Mouse (Mus musculus) MEL (cell line): ENCODE results near the gene Exosc10.

Experiments used
- BHLHE40 ChIP-seq: IDR thresholded peaks from 2 replicates; pipeline ENCODE4 v1.6.1; 2012; ENCODE audit warnings: low read depth, mild to moderate bottlenecking, inconsistent platforms, low read length, improper control_type of control experiment, borderline replicate concordance
- CHD2 ChIP-seq: IDR thresholded peaks from 2 replicates; pipeline ENCODE4 v1.6.1; 2011; ENCODE audit warnings: low read length, improper control_type of control experiment
- CTCF ChIP-seq, 3 experiments: IDR thresholded peaks in 2 of 3; conservative IDR thresholded peaks in 1 of 3; 2 replicates each; pipeline ENCODE4 v1.5.1; 2011 to 2012; ENCODE audit warnings: low read length in 3 of 3, low read depth in 2 of 3, mild to moderate bottlenecking in 2 of 3, improper control_type of control experiment in 1 of 3, inconsistent platforms in 1 of 3, mixed read lengths in 1 of 3, moderate library complexity in 1 of 3; ENCODE audit not compliant: control insufficient read depth in 1 of 3, insufficient read depth in 1 of 3, poor library complexity in 1 of 3, severe bottlenecking in 1 of 3
- EP300 ChIP-seq, 2 experiments: IDR thresholded peaks; 2 replicates each; pipeline ENCODE4 v1.6.1; 2011; ENCODE audit warnings: improper control_type of control experiment in 2 of 2, low read length in 2 of 2, low read depth in 1 of 2, mild to moderate bottlenecking in 1 of 2
- GABPA ChIP-seq: IDR thresholded peaks from 2 replicates; pipeline ENCODE4 v1.6.1; 2012; ENCODE audit warnings: low read depth, mild to moderate bottlenecking, inconsistent platforms, low read length, improper control_type of control experiment, moderate library complexity
- JUND ChIP-seq: IDR thresholded peaks from 2 replicates; pipeline ENCODE4 v1.6.1; 2011; ENCODE audit warnings: low read depth, mild to moderate bottlenecking, improper control_type of control experiment, low read length
- MAFK ChIP-seq: IDR thresholded peaks from 2 replicates; pipeline ENCODE4 v1.6.1; 2011; ENCODE audit warnings: low read depth, mild to moderate bottlenecking, low read length, improper control_type of control experiment, borderline replicate concordance
- MAX ChIP-seq: IDR thresholded peaks from 2 replicates; pipeline ENCODE4 v1.6.1; 2011; ENCODE audit warnings: low read length, improper control_type of control experiment
- MAZ ChIP-seq: IDR thresholded peaks from 2 replicates; pipeline ENCODE4 v1.6.1; 2012; ENCODE audit warnings: low read depth, mild to moderate bottlenecking, inconsistent platforms, low read length, improper control_type of control experiment
- MYC ChIP-seq: IDR thresholded peaks from 2 replicates; pipeline ENCODE4 v1.6.1; 2011; ENCODE audit warnings: low read depth, mild to moderate bottlenecking, low read length, improper control_type of control experiment, moderate library complexity
- POLR2A ChIP-seq, 2 experiments: IDR thresholded peaks; 2 replicates each; pipeline ENCODE4 v1.6.1; 2011 to 2012; ENCODE audit warnings: low read length in 2 of 2, mild to moderate bottlenecking in 2 of 2, control low read depth in 1 of 2, improper control_type of control experiment in 1 of 2, low read depth in 1 of 2, moderate library complexity in 1 of 2; ENCODE audit not compliant: control insufficient read depth in 1 of 2, insufficient read depth in 1 of 2, poor library complexity in 1 of 2
- SMC3 ChIP-seq: IDR thresholded peaks from 2 replicates; pipeline ENCODE4 v1.6.1; 2011; ENCODE audit warnings: low read depth, low read length, improper control_type of control experiment
- ZKSCAN1 ChIP-seq: IDR thresholded peaks from 2 replicates; pipeline ENCODE4 v1.6.1; 2012; ENCODE audit warnings: low read depth, mild to moderate bottlenecking, inconsistent platforms, low read length, improper control_type of control experiment, moderate library complexity

GRCm38 (mm10) chr4:148602357-148603120 lies 44.3 kb downstream of the Exosc10 start, which contains the start of gene Masp2:
- no peak for TF ChIP-seq POLR2A (IDR thresholded peaks at IDR 0.05; ENCODE audit: control insufficient read depth in 1 of 2, insufficient read depth in 1 of 2, low read depth in 1 of 2, low read length in 2 of 2, poor library complexity in 1 of 2)
- TF ChIP-seq CHD2 = no peak
- TF ChIP-seq BHLHE40 = no peak
- TF ChIP-seq CTCF (IDR thresholded peaks at IDR 0.05 in 2 of 3, conservative IDR thresholded peaks at IDR 0.05 in 1 of 3; ENCODE audit: control insufficient read depth in 1 of 3, insufficient read depth in 1 of 3, low read depth in 2 of 3, low read length in 3 of 3, poor library complexity in 1 of 3, severe bottlenecking in 1 of 3) = no peak
- TF ChIP-seq MYC = no peak
- TF ChIP-seq EP300 (IDR thresholded peaks at IDR 0.05; ENCODE audit: low read depth in 1 of 2, low read length in 2 of 2) = no peak
- no peak for TF ChIP-seq MAFK
- TF ChIP-seq MAX = no peak
- TF ChIP-seq JUND = no peak
- no peak for TF ChIP-seq MAZ
- no peak for TF ChIP-seq ZKSCAN1
- no peak for TF ChIP-seq SMC3
- TF ChIP-seq GABPA = no peak
